In the genomic region with DNA sequence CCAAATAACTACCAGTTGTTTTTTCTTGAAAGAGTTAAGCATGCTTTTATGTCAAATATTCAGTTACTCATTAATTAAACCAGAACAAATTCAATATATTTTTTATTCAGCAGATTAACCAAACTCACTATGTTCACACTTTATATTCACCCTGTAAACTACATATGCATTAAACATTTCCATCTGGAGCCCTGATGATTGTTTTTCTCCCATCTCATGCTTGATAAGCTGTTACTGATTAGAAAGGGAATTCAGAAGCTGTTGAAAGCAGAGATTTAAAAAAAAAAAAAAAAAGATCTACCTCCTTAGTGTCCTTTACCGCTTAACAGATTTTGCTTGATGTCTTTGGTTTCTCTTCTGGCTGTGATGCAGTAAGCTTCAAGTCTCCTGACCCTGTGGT, we compare ENCODE assay signal across 28 mouse cellular contexts.
"Had no signal": no experiment of that assay in that cellular context is flagged by ENCODE, and none has a peak within 500 bp of the region (broad histone marks: within the 10 kb centered on the region; RNA-seq: fewer than 3 reads in every experiment).

No protein-coding gene starts in this region.

- H3K4me3 ChIP-seq: gastrocnemius, adult 2 months; heart, embryonic 10.5 days; heart, embryonic 12.5 days; hindbrain, embryonic 10.5 days; hindbrain, embryonic 12.5 days; intestine, embryonic 15.5 days; layer of hippocampus, adult 2 months; left cerebral cortex, adult 2 months; limb, embryonic 10.5 days; limb, embryonic 12.5 days; liver, embryonic 13.5 days; liver, embryonic 15.5 days had no signal

- H3K27ac ChIP-seq: gastrocnemius, adult 2 months; heart, embryonic 10.5 days; hindbrain, embryonic 10.5 days; hindbrain, embryonic 12.5 days; hindbrain, embryonic 14.5 days; intestine, embryonic 15.5 days; layer of hippocampus, adult 2 months; left cerebral cortex, adult 2 months; limb, embryonic 10.5 days; limb, embryonic 12.5 days; liver, embryonic 13.5 days; liver, embryonic 15.5 days had no signal

- H3K27me3 ChIP-seq: heart, embryonic 12.5 days; hindbrain, embryonic 12.5 days; intestine, embryonic 15.5 days; limb, embryonic 12.5 days; liver, embryonic 13.5 days; liver, embryonic 15.5 days had no signal

- DNase-seq: gastrocnemius, adult 2 months; gastrocnemius, postnatal 10 days; gastrocnemius, postnatal 25 days; heart, adult 18-20 months; heart, postnatal 10 days; heart, postnatal 4 days; kidney, adult 18-20 months; kidney, adult 8-10 months; kidney, postnatal 10 days; kidney, postnatal 25 days; kidney, postnatal 4 days; liver; liver, embryonic 13.5 days had no signal

- H3K4me1 ChIP-seq: heart, embryonic 10.5 days; heart, embryonic 12.5 days; hindbrain, embryonic 10.5 days; hindbrain, embryonic 12.5 days; intestine, embryonic 15.5 days; limb, embryonic 10.5 days; limb, embryonic 12.5 days; liver, embryonic 13.5 days; liver, embryonic 15.5 days had no signal

- H3K36me3 ChIP-seq: heart, embryonic 10.5 days; heart, embryonic 12.5 days; hindbrain, embryonic 10.5 days; hindbrain, embryonic 12.5 days; intestine, embryonic 15.5 days; limb, embryonic 10.5 days; limb, embryonic 12.5 days; liver, embryonic 13.5 days; liver, embryonic 15.5 days had no signal

- ATAC-seq: hindbrain, embryonic 16.5 days; inflammation-experienced regulatory T-cells, adult 6 months; intestine, embryonic 15.5 days; intestine, postnatal 0 days had no signal

- H3K4me2 ChIP-seq: heart, embryonic 12.5 days; hindbrain, embryonic 12.5 days; hindbrain, embryonic 14.5 days; intestine, embryonic 15.5 days; limb, embryonic 12.5 days; liver, embryonic 11.5 days; liver, embryonic 13.5 days; liver, embryonic 15.5 days had no signal

- H3K9me3 ChIP-seq: heart, embryonic 10.5 days; heart, embryonic 12.5 days; hindbrain, embryonic 10.5 days; hindbrain, embryonic 12.5 days; intestine, embryonic 15.5 days; limb, embryonic 10.5 days; limb, embryonic 12.5 days; liver, embryonic 13.5 days; liver, embryonic 15.5 days had no signal

- H3K9ac ChIP-seq: heart, embryonic 12.5 days; hindbrain, embryonic 12.5 days; hindbrain, embryonic 14.5 days; intestine, embryonic 15.5 days; limb, embryonic 12.5 days; liver, embryonic 13.5 days; liver, embryonic 15.5 days had no signal
